Mouse (Mus musculus): Measurements from ENCODE around the gene Dlg2.
A peak's percentile ranks its signal among the peaks of the same experiment; 100 is the strongest.

The Dlg2 gene

GRCm38 (mm10) chr7:91897509-91897908 lies 1421.0 kb downstream of the Dlg2 start:
- no peak for DNase-seq (ENCODE audit: low read depth, low spot score)

GRCm38 (mm10) chr7:91902503-91902902 lies 1426.0 kb downstream of the Dlg2 start:
- DNase-seq (ENCODE audit: low read depth, low spot score), result no peak

GRCm38 (mm10) chr7:91916809-91917208 lies 1440.3 kb downstream of the Dlg2 start:
- DNase-seq (ENCODE audit: low read depth, low spot score), result no peak

- no peak for DNase-seq (ENCODE audit: low read depth, low spot score)
Observed at GRCm38 (mm10) chr7:91919099-91919498, 1442.6 kb downstream of the Dlg2 start.

GRCm38 (mm10) chr7:91919738-91920137 lies 1443.3 kb downstream of the Dlg2 start:
- DNase-seq (ENCODE audit: low read depth, low spot score), result no peak

- DNase-seq (ENCODE audit: low read depth, low spot score), result no peak
Observed at GRCm38 (mm10) chr7:91934881-91935597, 1458.6 kb downstream of the Dlg2 start.

GRCm38 (mm10) chr7:91936193-91936592 lies 1459.7 kb downstream of the Dlg2 start:
- no peak for DNase-seq (ENCODE audit: low read depth, low spot score)

GRCm38 (mm10) chr7:91943224-91943623 lies 1466.8 kb downstream of the Dlg2 start:
- no peak for DNase-seq (ENCODE audit: low read depth, low spot score)

GRCm38 (mm10) chr7:91955584-91955983 lies 1479.1 kb downstream of the Dlg2 start:
- no peak for DNase-seq (ENCODE audit: low read depth, low spot score)

GRCm38 (mm10) chr7:91962956-91963355 lies 1486.5 kb downstream of the Dlg2 start:
- DNase-seq (ENCODE audit: low read depth, low spot score), result no peak

- DNase-seq (ENCODE audit: low read depth, low spot score), result no peak
Observed at GRCm38 (mm10) chr7:91972970-91973369, 1496.5 kb downstream of the Dlg2 start.

GRCm38 (mm10) chr7:92003769-92004455 lies 1527.4 kb downstream of the Dlg2 start:
- DNase-seq (ENCODE audit: low read depth, low spot score), result no peak

- DNase-seq (ENCODE audit: low read depth, low spot score), result no peak
Observed at GRCm38 (mm10) chr7:92005681-92006425, 1529.4 kb downstream of the Dlg2 start.

- DNase-seq (ENCODE audit: low read depth, low spot score), result no peak
Observed at GRCm38 (mm10) chr7:92008702-92009101, 1532.2 kb downstream of the Dlg2 start.

GRCm38 (mm10) chr7:92024928-92025327 lies 1548.5 kb downstream of the Dlg2 start:
- no peak for DNase-seq (ENCODE audit: low read depth, low spot score)

GRCm38 (mm10) chr7:92025465-92026056 lies 1549.1 kb downstream of the Dlg2 start:
- DNase-seq (ENCODE audit: low read depth, low spot score), result no peak

GRCm38 (mm10) chr7:92027049-92027448 lies 1550.6 kb downstream of the Dlg2 start:
- peak; percentile 46 for DNase-seq (ENCODE audit: low read depth, low spot score)

GRCm38 (mm10) chr7:92034256-92034655 lies 1557.8 kb downstream of the Dlg2 start:
- no peak for DNase-seq (ENCODE audit: low read depth, low spot score)

GRCm38 (mm10) chr7:92040187-92040586 lies 1563.7 kb downstream of the Dlg2 start:
- no peak for DNase-seq (ENCODE audit: low read depth, low spot score)

GRCm38 (mm10) chr7:92040785-92041411 lies 1564.4 kb downstream of the Dlg2 start:
- DNase-seq (ENCODE audit: low read depth, low spot score), result no peak

GRCm38 (mm10) chr7:92044966-92045365 lies 1568.5 kb downstream of the Dlg2 start:
- DNase-seq (ENCODE audit: low read depth, low spot score), result no peak

- DNase-seq (ENCODE audit: low read depth, low spot score), result no peak
Observed at GRCm38 (mm10) chr7:92047271-92047670, 1570.8 kb downstream of the Dlg2 start.

Measured in retina, postnatal 7 days (tissue).